Mouse (Mus musculus): Measurements from ENCODE around the gene Rab7b.

The Rab7b gene

DNA sequence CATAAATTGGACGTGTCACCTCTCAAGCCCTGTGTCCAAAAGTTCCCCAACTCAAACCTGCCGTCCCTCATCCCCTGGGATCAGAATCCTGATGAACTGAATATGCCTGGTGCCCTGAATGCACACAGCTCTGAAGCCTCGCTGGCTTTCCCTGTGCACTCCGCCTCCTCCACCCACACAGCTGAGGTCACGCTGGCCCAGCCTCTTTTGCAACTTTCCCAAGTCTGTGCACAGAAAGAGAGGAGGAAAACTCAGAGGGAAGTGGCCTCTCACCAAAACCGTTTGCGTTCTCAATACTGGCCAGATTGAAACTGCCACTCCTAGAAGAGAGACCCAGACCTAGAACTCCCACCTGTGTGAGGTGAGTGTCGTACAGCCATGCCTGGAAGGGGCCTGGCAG lies at the start of gene Rab7b:
Rab7b (plus strand) TSS at position 221 of the 400 bp plus-strand sequence.
- DNase-seq (ENCODE audit: low read depth, low spot score): no peak

DNA sequence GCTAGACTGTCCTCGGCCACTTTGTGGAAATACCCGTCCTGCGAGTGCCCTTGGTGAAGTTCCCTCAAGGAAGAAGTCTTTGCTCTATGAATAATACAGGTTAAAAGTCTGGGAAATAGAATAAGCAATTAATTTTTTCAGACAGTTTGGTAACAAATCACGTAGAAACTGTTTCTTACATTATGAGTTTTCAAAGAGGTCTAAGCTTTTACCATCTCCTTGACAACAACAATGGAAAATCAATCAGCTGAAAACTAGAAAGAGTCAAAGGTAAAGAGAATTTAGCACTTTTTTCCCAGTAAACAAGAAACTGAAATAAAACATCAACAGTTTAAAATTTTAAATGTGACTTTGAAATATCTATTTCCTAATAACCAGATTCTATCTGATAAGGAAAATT lies 48.4 kb upstream of the Rab7b start:
- no peak for DNase-seq (ENCODE audit: low read depth, low spot score)

DNA sequence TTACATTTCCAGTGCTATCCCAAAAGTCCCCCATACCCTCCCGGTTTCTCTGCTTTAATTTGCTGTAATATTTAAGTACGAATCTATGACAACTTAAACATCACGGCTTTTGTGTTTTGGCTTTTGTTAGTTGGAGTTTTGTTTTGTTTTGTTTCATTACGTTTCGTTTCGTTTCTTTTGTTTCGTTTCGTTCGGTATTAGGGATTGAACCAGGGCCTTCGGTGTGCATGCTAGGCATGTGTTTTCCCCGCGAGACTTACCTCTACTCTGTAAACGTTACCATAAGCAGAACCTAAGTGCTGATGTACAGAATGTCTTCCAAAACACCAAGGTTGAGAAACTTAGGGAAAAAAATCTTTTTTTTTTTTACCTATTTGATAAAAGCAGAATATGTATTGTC lies 46.9 kb upstream of the Rab7b start:
- DNase-seq (ENCODE audit: low read depth, low spot score): no peak

DNA sequence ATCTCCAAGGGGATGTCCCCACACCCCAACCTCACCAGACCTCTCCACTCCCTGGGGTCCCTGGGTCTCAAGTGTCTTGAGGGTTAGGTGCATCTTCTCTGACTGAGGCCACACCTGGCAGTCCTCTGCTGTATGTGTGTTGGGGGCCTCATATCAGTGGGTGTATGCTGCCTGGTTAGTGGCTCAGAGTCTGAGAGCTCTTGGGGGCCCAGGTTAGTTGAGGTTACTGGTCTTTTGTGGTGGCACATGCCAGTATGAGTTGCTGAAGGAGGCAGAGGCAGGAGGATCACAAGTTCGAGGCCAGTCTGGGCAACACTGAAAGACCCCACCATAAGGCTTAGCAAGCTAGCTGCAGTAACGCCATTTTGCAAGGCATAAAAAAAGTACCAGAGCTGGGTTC lies 46.2 kb upstream of the Rab7b start:
- no peak for DNase-seq (ENCODE audit: low read depth, low spot score)

DNA sequence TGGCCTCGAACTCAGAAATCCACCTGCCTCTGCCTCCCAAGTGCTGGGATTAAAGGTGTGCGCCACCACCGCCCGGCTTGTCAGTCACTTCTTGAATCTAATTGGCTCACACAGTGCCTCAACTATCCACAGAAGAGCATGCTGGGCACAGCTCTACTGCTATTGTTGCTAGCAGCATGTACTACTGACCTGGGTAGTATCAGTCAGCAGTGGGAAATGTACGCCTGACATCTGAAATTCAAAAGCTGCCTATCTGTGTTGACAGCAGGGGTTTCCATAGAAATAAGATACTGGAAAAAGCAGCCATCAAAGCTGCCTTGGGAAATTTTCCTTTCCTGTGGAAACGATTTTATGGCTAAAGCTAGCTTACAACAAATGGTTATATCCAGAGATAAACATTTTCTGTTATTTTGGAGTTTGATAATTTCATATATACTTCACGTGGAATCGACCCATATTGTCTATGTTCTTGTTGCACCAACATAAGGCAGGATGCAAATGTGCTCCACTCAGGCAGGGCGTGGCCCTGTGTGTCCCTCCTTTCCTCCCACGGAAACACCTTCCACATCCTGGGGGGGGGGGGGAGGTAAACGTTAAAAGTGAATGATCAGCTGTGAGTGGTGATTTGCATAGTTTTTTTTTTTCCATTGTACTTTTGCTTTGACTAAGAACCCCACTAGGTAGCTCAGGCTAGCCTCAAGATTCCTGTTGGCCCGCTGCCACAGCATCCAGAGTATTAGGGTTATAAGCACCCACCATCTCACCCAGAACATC lies 35.6 kb upstream of the Rab7b start:
- DNase-seq (ENCODE audit: low read depth, low spot score): no peak

DNA sequence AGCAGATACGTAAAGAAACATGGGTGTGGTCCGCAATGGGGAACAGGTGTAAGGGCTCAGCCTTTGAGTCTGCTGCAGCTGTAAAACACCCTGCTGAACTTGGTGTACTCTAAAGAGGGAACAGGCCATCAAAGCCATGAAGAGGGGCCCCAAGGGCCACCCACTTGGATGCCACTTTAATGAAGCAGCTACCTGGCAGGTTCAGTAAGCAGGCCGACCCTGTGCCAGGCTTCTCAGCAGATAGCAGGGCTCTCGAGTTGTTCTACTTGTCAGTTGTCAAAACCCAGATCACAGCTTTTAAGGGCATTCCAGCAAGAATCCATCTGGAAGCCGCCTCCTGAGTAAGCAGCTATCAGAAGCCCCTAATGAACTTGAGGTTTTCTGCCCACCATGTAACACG lies 32.9 kb upstream of the Rab7b start:
- no peak for DNase-seq (ENCODE audit: low read depth, low spot score)

DNA sequence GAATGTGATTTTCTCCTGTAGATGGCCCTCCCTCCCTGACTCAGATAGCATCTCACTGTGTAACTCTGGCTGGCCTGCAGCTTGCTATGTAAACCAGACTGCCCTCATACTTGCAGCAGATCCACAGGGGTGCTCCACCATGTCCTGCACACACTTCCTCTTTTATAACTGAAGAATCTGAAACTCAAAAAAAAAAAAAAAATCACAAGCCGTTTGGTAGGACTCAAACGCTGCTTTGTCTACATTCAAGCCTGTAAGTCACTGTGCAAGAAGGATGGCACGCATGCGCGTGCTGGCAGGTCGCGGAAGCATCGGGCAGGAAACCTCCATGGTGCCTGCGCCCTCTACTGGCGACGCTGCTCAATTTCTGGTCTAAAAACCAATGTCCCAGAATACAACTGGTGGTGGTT lies 30.5 kb upstream of the Rab7b start:
- peak; percentile 78 for DNase-seq (ENCODE audit: low read depth, low spot score)

DNA sequence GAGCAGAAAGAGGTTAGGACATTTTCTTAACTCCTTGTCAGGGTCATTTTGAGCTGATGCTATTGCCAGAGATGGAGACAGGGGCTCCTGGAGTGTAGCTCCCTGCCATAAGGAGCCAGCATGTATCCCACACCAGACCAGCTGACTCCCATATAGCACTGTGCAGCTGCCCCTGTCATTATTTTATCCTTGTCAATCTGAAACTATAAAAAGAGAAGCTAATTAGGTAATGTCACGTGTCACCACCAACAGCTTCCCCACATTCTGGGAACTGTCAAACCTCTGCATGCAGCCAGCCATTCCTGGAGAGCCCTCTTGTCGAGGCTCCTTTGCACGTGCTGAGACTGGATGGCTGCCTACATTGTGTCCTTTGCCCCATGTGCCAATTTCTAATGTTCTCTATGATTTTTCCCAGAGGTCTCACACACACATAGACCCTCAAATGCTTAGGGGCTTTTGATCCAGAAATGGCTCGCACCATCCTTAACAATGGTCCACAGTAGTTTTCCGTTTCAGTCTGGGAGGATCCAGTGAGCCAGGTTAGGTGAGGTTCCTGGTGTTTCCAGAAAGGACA lies 28.9 kb upstream of the Rab7b start:
- no peak for DNase-seq (ENCODE audit: low read depth, low spot score)

DNA sequence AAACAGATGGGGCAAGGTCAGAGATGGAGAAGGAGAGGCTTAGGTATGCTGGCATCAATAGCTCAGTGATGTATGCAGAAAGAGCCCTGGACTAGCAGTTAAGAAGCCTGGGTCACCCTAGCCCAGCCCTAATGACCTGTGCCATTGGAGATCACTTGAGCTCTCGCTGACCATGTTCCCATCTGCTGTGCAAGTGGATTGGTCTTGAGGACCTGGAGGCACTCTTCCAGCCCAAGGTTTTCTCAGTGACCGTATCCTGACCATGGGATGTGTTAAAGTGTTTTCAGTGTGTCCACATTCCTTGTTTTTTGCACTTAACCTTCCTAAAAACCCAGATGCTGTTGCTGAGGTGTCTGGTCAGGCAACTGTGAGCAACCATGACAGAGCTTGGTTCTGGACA lies 28.2 kb upstream of the Rab7b start:
- DNase-seq (ENCODE audit: low read depth, low spot score): no peak

DNA sequence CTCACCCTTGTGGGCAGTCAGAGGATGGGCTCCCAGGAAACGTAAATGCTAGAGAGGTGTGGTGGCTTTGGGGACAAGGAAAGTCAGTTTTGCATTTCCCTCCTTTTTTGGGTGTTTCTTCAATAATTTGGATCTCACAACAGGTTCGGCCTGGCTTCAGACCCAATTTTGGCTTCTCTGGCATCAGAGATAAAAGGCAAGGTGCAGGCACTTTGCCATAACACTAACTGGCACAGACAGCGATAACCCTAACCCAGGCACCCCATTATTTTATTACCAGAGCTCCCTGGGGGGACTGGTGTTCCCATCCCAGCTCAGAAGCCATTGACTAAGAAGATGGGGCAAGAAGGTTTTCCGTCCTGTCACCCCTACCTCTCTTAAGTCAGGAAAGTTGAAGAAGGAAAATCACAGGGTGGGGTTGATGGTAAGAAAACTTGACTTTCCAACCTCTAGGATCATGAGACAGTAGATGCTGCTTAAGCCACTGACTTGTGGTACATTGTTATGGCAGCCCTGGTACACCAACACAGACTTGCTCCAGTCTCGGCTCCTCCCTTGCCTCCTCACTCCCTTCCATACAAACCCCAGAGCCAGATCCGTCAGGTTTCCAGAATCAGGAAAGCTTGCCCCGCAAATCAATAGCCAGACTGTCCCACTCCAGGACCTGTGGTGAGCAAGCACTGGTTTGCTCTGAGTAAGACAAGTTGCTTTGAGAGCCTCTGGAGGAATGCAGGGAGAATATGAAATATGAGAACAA lies 27.6 kb upstream of the Rab7b start:
- DNase-seq (ENCODE audit: low read depth, low spot score): no peak

DNA sequence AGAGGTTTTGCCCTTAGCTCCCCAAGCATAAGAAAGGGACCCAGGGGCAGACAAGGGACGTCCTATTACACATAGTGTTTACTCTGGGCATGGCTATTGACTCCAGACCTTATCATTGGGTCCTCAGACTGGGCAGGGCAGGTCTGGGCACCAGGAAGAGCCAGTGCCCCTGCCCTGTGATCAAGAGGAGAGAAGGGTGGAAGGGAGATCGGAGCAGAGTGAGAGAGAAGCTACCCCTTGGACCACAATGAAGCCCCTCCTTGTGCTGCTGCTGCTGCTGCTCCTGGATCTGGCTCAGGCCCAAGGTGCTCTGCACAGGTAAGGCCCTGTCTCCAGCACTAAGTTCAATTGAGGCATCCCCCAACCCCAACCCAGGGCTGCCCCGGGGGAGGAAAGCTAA lies 26.7 kb upstream of the Rab7b start:
- no peak for DNase-seq (ENCODE audit: low read depth, low spot score)

DNA sequence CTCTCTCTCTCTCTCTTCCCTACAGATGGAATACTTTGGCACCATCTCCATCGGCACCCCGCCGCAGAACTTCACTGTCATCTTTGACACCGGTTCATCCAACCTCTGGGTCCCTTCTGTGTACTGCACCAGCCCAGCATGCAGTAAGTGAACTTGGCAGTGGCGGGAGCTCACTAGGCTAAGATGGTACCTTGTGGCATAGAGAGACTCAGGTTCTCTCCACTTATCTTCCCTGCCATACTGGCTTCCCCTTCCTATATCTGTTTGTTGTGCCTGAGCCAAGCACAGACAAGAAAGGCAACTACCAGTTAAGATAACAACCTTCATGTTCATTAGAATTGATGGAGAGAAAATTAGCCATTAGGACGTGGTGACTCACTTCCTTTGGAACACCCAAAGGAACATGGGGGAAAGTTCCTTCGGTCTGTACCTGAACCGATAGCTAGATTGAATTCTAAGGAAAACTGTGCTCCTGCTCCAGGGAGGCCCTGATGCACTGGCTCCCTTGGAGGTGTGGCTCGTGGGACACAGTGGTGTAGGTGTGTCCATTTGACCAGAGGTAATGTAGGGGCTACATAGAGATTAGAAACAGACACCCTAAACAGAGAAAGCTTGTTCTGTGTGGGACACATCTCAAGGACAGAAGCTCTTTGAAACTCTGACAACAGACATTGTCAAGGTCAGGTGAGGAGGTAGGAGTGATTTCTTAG lies 25.1 kb upstream of the Rab7b start:
- no peak for DNase-seq (ENCODE audit: low read depth, low spot score)

DNA sequence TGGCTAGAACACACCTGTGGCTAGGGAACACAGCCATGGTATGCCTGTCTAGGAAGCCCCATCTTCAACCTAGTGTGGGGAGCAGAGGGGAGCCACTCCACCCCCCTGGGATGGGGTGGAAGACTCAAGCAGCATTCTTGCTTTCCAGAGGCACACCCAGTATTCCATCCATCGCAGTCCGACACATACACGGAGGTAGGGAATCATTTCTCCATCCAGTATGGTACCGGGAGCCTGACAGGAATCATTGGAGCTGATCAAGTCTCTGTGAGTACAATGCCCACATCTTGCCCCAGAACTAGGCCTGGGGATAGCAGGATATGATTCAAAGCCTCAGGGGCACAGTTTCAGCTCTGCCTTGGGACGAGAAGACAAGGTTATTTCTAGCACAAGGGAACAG lies 24.4 kb upstream of the Rab7b start:
- DNase-seq (ENCODE audit: low read depth, low spot score): no peak

DNA sequence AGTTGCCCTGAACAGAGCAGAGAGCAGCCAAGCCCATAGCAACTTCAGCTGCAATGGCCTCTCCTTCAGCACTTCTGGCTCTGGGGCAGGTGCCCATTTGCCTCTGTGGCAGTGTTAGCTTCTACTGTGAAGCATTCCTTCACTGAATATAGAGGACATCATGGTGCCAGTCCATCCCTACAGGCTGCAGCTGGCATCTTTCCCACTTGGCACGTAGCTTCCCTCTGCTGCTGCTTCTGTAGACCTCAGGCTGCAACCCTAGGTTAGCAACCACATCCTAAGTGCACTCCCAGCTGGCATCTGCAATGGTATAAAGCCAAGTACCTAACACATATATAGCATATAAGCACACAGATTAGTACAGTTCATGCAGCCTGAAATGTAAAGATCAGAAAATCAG lies 22.6 kb upstream of the Rab7b start:
- DNase-seq (ENCODE audit: low read depth, low spot score): no peak

DNA sequence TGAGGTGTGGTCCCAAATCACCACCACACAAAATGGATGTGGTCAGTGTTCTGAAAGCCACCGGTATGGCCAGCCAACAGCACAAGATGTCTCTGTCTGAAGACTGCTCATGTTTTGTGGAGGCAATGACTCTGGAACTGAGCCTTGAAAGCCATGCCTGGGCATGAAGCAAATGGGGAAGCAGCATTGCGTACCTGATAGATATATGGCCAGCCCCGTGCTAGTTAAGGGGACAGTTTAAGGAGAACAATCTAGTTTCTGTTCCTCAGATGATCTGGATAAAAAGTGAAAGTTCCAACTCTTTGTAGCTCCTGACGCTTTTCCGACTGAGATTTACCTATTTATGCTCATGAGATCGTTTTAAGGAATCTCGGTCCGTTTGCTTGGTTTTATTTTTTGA lies 17.4 kb upstream of the Rab7b start:
- DNase-seq (ENCODE audit: low read depth, low spot score): no peak

DNA sequence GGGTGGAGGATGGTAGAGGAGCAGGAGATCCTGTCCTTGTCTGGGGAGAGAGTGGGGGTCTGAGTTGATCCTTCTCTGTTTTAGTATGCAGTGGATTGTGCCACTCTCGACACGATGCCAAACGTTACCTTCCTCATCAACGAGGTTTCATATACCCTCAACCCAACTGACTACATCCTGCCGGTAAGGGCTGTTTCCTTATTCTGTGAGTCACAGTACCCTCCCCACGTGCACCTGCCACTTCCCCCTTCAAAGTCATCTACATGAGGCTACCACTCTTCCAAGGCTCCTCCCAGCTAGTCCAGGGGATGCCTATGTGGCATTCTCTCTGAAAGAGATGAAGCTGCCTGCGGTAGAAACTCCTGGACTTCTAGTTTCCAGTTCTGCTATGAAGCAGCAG lies 16.1 kb upstream of the Rab7b start:
- no peak for DNase-seq (ENCODE audit: low read depth, low spot score)

DNA sequence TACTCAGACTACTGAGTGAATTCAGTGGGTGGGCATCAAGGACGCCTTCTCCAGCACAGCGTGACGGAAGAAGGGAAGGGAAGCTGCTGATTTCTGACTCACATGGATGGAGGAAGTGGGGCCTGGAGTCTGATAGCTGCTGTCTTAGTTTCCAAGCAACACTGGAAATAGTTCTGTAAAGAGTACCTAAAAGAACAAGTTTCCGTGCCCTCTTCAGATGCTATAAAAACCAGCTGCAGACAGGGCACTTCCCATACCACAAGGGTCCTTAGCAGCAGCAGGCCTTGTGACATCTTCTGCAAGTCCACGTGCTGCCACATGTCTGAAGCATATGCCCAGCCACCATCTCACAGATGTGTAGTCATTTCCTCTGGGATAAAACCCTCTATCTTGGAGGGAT lies 8.9 kb upstream of the Rab7b start:
- no peak for DNase-seq (ENCODE audit: low read depth, low spot score)

DNA sequence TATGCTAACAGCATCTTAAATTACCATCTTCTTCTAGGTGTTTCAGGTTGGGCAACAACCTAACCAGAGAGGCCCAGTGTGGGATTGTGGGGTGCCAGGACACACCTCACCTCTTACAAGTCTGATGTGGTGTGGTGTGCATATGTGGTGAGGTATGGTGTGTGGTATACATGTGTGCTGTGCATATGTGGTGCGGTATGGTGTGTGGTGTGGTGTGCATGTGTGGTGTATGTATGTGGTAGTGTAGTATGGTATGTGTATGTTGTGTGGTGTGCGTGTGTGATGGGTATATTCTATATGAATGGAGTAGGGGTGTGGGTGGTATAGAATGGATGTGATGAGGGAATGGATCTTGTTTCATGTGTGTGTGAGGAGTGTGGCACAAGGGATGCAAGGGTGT lies 756 bp upstream of the Rab7b start:
- DNase-seq (ENCODE audit: low read depth, low spot score): no peak

DNA sequence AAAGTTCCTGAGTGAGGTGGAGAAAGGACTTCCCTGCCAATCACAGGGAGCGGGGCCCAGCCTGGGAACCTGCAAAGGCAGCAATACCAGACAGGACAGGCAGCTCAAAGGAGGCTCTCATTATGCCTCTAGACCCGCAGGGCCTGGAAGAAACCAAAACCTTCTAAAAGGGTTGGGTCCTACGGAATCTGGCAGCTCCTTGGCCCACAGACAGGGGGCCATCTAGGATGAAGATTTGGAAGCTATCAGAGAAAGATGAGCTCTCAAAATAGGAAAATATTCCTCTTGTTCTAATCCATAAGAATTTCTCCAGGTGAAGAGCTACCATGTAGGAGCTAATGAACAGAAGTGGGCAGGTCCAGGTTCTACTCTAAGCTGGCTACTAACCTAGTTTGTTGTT lies 521 bp downstream of the Rab7b start:
- no peak for DNase-seq (ENCODE audit: low read depth, low spot score)

DNA sequence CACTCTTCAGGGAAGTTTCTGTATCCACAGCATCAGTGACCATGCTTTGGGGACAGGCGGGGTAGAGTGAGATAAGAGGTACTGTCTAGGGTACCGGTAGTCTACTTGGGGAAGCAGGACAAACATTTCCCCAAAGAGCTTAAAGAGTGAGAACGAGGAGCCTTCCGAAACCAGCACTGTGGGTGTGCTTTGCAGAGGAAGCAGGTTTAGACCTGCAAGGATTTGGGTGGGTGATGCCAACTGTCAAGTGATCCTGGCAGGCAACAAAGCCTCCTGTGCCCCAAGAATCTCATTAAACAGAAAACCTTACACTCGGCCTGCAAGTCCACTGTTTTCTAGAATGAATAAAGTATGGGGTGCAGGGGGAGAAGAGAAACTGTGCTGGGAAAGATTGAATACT lies 1.4 kb downstream of the Rab7b start:
- DNase-seq (ENCODE audit: low read depth, low spot score): no peak

DNA sequence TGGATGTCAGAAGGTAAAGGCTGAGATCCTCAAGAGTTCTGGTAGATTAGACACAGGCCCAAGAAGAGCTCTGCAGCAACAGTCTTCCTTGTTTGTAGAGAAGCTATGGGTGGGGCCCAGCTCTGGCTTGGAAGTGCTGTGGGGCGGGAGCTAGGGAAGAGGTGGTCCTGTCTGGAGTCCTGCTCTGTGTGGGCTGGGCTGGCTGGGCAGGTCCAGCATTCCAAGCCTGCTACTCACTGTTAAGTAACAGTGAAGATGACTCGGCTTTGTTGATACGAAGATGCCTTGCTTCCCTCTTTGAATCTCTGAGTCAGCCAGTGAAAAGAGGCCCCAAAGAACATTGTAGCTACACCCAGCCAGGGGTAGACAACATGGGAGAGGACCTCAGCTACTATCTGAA lies 1.9 kb downstream of the Rab7b start:
- DNase-seq (ENCODE audit: low read depth, low spot score): no peak

DNA sequence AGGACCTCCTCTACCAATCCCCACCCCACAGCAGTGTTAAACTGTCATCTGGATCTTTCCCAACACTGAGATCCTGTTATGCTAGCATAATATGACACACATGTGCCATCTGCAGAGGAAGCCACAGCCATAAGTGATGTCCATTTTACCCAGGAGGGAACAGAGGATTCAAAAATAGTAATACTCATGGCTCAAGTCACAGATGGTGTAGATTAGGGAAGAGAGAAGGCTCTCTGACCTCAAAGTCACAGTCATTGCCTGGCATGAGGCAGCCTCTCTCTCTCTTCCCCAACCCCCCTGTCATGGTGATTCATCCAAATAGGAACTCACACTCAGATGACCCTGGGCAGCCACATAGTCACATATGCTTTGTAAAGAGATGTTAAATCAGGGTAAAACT lies 2.9 kb downstream of the Rab7b start:
- DNase-seq (ENCODE audit: low read depth, low spot score): no peak

All from retina, adult 2 months (tissue).